Mouse (Mus musculus) lung, adult 2 months (tissue): ENCODE measurements around the gene Alg9.

Experiments
- CTCF ChIP-seq: fragments of 200-500 bp; IDR thresholded peaks from 2 replicates; pipeline ENCODE4 v1.5.1; 2011; ENCODE audit warnings: mild to moderate bottlenecking, low read length, control low read depth; ENCODE audit not compliant: insufficient read depth
- POLR2A ChIP-seq: fragments of 200-500 bp; IDR thresholded peaks from 2 replicates; pipeline ENCODE4 v1.6.1; 2011; ENCODE audit warnings: low read depth, mild to moderate bottlenecking, control low read depth, low read length, borderline replicate concordance; ENCODE audit errors: extremely low read depth

GRCm38 (mm10) chr9:50763331-50763730, 11.5 kb upstream of the Alg9 start:
- TF ChIP-seq POLR2A = no peak
- peak; percentile 53 for TF ChIP-seq CTCF
